Mouse (Mus musculus): ENCODE data around the gene Gdi1.

Gene Gdi1

DNA sequence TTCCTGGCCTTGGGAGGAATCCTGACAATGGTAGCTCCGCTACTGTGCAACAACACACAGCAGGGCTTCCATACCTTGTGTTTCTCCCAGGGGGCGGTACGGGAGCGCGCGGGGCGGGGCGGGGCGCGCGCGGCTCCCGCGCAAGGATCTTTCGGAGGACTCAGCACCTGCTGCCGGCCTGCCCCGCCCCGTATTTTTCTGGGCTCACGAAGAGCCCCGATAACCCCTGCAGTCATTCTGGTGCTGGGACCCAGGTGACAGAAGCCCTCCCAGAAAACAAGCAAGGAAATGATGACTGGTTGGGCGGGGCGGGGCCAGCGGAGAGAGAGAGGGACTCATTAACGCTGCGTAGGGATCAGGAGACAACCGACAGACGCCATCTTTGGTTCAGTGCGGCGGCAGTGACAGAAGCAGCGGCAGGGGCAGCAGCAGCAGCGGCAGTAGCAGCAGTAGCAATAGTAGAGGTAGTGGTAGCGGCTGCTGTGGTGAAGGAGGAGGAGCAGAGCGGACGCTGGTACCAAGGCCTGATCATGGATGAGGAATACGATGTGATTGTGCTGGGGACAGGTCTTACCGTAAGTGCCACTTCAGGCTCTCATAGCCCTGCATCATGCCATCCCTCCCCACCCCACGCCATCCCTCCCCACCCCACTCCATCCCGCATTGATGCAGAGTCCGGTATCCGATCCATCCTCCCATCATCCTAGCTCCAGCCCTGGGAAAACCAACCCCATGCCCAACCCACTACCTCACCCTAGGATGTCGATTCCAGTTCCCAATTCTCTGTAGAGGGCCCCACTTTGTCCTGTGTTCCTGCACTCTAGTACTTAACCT is at the start of gene Gdi1:
Gene Gdi1, plus strand, starts transcription at position 132 of the 834 bp plus-strand sequence.
- peak; percentile 71 for DNase-seq (ENCODE audit: low spot score)

DNA sequence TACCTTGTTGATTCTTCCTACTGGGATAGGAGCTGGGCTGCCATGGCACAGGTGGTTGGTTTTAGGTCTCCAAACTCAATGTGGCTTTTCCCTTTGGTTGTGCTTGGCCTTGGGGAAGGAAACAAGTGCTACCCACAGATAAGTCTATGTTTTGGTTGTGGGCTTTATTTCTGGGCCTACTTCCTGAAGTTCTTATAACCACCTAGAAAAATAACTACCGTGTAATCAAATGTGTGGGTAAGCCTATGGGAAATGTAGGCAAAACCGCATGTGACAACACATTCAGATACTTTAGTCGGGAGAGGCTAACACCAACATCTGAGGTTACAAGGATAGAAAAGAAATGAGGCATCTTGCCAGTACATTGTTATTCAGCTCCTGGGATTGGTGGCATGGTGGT is 47.1 kb upstream of the Gdi1 start:
- DNase-seq (ENCODE audit: low spot score) = no peak

DNA sequence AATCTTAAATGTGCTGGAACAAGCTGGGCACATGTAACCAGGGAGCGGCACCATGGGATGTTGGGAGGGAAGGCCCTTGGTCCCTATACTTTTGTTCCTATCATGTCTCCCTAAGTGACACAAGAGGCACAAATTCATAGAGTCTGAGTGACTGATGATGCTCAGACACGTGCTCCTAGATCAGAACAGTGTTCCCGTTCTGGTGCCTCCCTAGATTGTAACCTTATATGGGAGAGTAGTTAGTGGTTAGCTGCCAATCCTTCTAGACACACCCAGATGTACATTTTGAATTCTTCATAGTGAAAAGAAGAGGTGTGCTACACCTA is 35.1 kb upstream of the Gdi1 start:
- no peak for DNase-seq (ENCODE audit: low spot score)

DNA sequence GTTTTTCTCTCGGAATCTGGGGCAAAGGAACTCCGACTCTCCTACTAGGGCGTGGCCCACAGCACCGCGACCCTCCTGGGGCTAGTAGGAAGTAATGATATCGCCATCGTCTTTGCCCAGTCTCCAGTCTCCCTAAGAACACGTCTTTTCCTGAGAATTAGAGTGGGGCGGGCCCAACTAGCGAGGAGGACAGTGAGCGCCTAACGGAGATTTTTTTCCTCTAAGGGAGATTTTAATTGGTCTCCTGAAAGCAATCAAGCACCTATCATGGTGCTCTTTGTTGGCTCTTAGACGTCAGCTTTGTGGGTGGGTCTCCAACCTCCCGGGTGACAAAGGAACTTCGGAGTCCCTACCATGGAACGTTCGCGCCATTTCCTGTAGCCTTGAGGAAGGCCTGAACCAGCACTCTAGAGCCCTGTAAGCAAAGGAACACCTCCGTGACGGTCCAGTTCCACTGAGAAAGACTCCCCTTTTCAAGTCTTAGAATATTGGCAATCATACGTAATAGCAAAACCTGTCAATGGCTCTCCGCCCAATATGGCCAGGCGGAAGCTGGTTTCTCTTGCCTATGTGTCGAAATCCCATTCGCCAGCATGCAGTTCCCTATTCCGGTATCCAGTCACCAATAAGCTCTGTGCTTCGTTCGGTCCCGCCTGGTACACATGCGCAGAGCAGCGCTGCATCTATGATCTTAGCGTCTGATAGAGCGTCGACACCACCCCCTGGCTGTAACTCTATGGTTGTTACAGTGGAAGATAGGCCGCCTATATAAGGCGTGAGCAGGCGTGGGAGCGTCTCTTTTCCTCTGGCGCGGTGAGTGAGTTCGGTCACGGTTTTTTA is 34.5 kb upstream of the Gdi1 start, which contains the start of gene Rpl10:
Gene Rpl10, plus strand, starts transcription at position 751 of the 840 bp plus-strand sequence.
- DNase-seq (ENCODE audit: low spot score) = peak; percentile 90

DNA sequence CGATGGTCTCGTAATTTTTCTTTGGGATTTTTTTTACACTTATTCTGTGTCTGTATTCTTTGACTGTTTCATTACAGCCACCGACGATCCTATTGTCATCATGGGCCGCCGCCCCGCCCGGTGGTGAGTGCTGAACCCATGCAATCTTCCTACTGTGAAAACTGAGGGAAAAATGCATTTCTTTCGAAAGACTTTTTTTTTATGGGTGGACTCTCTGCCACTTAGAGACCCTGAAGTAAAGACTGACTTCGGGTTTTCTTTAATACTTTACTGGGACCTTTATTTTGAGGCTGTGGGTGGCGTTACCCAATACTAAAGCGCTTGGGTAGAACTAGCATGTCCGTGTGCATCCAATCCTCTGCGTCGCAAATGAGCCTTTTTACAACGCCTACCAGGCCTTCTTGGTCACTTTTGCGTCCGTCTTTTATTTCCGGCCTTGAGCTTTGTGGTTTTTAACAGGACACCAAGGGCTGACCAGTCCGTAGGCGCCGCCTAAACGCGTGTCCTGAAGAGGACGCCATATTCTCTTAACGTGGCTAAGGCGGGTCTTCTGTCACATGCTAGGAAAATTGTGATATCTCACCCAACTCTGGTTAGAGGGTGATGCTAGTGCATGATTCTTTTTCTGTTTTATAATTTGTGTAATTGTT is 33.8 kb upstream of the Gdi1 start:
- DNase-seq (ENCODE audit: low spot score) = no peak

DNA sequence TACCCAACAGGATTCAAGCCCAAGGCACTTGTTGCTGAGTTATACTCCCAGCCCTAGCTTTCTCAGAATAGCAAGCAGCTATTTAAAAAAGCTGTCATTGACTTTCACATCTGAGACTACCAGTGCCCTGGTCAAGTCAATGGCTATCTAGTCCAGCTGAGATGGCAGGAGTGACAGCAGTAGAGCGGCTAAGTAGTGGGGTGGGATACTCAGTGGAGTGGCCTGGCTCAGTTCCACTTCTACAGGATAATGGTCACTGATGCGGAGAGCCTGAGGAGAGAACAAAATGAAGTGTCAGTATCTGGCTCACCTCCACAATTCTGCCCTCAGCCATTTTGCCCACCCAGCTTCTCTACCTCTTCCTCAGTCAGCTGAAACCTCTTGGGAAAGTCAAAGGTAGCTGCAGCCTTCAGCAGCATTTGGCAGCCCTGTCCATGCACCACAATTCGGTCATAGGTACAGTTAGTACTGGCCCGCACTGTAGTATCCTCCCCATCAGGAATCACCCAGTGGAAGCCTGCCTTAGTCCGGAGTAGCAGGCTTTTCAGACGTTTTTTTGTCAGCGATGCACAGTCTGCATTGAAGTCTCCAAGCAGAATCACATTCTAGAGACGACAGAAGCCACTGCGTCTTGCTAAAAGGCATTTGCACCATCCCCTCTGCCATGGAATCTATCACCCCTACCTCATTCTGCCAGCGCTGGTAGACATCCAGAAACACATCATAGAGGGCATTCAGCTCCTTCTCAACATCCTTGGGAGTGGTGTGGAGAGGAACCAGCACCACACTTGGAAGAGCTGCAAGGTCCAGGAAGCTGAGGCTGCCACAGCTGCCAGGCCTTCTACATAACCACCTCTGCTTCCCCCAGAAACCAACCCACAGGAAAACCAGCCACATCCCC is 31.1 kb upstream of the Gdi1 start:
- no peak for DNase-seq (ENCODE audit: low spot score)

DNA sequence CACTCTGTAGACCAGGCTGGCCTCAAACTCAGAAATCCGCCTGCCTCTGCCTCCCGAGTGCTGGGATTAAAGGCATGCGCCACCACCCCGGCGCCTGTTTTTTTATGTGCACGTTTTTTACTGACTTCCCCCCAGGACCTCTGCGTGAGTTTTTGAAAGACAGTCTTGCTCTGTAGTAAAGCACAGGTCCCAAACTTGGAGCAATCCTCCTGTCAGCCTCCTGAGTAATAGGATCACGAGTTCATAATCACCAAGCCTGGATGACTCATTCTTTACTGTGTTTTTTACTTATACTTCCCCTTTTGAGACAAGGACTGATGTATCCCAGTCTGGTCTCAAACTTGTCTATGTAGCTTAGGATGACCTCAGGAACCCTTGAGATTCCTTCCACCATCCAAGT is 26.9 kb upstream of the Gdi1 start:
- no peak for DNase-seq (ENCODE audit: low spot score)

DNA sequence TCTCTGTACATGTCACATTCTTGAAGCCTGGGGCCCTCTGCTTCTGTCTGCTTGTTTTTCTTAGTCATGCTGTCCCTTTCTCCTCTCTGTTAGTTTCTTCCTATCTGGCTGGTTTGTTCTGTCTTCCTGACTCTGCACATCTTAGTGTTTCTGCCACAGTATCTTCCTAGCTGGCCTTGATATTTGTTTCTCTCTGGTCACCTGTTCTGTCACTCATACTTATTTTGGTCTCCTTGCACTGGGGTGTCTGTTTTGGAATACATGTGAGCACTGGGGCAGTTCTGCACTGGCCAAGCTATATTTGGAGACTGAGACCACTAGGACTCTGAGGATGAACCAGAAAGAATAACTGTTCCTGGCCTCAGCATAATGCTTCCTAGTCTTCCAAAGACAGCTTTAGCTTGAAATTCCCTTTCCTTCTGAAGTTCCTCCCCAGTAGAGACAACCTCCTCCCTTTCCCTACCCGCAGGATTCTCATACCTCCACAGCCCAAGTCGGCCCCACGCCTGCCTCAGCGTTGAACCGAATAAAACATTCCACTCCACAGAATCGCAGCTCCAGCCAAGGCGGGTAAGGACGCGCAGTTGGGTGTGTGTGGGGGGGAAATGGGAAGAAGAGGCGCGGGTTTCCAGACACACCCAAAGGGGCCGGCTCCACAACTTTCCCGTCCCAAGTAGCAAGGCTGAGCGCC is 23.6 kb upstream of the Gdi1 start:
- DNase-seq (ENCODE audit: low spot score) = no peak

DNA sequence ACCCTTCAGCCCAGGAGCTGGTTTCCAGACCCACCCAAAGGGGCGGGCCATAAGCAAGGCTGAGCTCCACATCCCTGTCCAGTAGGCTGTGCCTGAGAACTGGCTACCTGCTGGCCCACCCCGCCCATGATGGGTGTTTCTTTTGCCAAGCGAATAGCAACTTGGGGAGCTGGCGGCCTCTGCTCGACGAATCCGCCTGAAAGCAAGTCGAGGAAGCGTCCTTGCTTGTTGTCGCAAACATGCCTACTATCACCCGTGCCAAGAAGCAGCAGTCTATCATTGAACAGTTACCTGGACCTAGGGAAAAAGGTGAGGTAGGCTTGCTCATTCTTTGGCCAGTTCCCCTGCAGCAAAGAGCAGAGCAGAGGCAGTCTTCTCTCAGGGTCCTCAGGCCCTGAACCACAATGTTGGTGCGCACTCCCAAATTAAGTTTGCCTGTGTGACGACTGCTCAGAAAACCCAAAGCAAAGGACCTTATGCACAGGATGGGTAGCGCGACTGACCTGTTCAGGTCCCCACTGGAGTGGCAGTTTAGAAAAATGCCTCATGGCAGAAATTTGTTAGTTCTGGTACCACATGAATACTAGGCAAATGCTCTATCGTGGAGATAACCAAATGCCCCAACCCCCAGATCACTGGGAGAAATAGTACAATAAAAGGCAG is 22.9 kb upstream of the Gdi1 start, which contains the start of the genes Taz and Dnase1l1:
Gene Taz, plus strand, starts transcription at position 181 of the 663 bp plus-strand sequence.
Gene Dnase1l1, minus strand, starts transcription at position 606 of the 663 bp plus-strand sequence.
- DNase-seq (ENCODE audit: low spot score) = peak; percentile 80

DNA sequence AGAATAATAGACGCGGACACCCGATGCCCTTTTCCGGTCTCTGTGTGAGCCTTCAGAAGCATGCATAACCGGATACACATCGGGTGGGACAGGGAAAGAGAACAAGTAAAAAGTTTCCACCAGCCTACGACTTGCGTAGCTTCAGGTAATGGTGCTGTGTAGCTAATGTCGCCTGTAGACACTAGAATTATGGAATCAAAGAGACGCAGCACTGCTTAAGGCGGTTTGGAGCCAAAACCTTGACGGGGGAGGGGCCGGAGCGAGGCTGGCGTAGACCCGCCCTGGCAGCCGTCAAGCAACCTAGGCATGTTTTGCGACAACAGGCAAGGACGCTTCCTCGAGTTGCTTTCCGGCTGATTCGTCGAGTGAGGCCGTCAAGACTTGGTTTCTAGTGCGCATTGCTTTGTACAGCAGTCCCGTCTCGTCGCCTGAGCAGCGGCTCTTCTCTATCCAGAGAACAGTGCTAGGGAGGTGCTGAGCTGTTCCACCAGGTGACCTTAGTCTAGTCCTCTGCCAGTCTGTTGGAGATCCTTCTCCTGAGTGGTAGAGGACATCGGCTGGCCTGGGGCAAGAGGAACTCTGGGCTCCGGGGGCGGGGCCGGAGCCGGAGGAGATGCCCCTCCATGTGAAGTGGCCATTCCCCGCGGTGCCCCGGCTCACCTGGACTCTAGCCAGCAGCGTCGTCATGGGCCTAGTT is 22.3 kb upstream of the Gdi1 start:
- DNase-seq (ENCODE audit: low spot score) = peak; percentile 77

DNA sequence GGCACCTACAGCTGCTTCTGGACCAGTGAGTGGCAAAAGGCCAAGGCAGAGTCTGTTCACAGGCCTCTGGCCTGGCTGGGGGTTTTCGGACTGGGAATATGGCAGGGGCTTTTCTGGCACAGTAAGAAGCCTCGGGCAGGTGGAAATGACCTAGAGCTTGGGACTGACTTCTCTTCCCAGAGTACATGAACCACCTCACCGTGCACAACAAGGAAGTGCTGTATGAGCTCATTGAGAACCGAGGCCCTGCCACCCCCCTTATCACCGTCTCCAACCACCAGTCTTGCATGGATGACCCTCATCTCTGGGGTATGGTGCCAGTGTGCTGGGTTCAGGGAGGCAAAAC is 21.7 kb upstream of the Gdi1 start:
- DNase-seq (ENCODE audit: low spot score) = no peak

DNA sequence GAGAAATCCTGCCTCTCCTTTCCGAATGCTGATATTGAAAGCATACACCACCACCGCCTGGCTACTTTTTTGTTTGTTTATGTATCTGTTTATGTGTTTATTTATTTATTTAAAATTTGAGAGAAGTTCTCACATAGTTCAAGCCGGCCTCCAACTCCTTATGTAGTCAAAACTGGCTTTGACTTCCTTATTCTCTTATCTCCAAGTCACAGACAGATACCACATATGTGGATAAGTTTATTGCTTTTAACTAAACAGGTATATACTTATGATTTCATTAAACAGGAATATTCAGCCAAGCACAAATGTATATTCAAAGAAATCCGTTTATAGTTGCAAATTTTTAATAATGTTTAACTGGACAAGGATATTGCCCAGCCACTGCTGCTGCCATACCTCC is 11.4 kb upstream of the Gdi1 start:
- DNase-seq (ENCODE audit: low spot score) = no peak

DNA sequence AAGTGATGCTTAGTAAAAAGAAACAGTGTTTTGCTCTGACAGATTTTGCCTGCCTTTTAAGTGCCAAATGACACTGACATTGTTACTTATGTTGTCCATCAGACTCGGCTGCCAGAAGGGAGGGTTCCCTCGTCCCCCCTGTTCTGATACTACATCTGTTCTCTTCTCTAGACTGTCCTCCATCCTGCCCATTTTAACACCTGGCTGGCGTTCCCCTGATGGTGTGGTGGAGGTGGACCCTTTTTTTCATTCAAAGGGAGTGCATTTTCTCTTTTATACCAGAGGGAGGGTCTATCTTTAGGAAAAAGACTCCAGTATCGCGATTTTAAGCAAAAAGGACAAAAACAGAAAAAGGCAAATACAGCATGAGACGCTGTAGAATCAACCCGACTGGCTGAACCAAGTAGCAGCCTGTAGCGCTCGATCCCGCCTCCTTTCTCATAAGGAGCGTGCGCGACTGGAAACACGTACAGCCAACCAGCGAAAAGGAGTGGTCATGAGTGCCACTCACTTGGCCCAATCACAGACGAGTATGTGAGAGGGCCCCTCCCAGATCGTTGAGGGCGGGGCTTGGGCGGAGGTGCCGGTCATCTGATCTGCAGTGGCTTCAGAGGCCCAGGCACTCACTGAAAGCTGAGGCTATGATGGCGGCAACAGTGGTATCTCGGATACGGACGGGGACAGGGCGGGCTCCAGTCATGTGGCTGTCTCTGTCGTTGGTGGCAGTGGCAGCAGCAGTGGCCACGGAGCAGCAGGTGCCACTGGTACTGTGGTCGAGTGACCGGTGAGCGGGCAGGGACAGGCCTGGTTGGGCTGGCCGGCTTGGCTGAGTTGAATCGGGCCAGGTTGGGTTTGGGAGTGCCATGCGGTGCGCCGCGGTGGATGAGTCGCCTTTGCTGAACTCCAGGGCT is 8.0 kb upstream of the Gdi1 start, which contains the start of gene Atp6ap1:
Gene Atp6ap1, plus strand, starts transcription at position 560 of the 911 bp plus-strand sequence.
- DNase-seq (ENCODE audit: low spot score) = peak; percentile 90

DNA sequence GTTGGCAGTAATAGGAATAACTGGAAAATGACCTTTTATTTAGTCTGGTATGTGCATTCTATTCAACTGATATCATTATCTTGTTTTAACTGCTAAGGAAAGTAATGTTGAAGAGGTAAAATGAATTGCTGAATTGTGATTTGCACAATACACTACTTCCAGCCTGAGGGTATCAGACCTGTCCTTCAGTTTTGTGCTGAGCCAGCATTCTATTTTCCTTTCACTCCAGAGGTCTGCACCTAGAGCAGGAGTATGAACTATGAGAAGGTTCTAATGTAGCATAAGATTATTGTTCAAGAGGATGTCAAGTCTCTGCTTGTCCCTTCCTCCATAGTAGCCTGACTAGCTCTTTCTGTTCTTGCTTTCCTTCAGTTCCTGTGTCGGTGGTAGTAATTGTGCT is 6.5 kb upstream of the Gdi1 start:
- no peak for DNase-seq (ENCODE audit: low spot score)

DNA sequence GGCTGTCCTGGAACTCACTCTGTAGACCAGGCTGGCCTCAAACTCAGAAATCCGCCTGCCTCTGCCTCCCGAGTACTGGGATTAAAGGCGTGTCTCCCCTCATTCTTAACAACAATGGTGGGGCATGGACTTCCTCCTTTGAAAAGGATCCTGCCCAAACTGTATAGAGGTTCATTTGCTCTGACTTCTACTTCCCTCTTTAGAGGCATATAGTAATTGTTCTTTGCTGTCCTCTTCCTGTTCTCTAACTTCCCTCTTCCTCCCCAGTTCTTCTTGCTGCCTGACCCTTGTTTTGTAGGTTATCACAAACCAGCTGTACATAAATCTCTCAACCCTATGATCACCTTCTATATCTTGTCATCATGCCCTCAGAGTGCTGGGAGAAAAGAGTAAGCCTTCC is 5.1 kb upstream of the Gdi1 start:
- no peak for DNase-seq (ENCODE audit: low spot score)

DNA sequence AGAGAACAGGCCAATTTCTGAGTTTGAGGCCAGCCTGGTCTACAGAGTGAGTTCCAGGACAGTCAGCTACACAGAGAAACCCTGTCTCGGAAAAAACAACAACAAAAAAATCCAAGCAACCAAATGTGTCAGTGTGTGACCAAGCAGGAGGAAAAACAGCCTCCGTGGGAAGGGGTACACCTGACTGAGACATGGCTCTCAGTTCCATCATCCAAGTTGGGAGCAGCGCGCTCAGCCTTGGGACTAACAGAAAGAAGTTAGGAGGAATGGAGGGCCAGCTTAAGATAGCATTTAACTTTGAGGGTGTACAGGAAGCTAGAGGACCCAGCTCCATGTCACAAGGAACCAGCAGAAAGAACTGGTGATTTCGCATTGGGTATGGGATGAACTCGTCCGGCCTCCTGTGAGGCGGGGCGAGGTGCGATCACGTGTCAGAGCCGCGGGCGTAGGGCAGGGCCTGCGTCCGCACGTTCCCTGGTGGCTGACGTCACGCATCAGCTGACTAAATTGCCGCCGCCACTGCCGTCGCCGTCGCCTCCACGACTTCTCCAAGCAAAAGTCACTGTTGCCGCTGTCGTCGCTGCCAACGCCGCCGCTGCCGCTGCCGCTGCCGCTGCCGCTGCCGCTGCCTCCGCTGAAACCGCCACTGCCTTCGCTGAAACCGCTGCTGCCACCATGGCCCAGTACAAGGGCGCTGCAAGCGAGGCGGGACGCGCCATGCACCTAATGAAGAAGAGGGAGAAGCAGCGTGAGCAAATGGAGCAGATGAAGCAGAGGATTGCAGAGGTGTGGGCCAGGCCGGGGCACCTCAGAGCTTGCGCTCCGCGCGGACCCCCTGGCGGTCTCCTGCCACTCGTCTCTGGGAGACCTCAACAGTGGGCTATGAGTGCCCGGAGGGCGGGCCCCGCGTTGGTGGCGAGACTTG is 8.0 kb downstream of the Gdi1 start, which contains the start of gene Fam50a:
Gene Fam50a, plus strand, starts transcription at position 494 of the 925 bp plus-strand sequence.
- peak; percentile 78 for DNase-seq (ENCODE audit: low spot score)

DNA sequence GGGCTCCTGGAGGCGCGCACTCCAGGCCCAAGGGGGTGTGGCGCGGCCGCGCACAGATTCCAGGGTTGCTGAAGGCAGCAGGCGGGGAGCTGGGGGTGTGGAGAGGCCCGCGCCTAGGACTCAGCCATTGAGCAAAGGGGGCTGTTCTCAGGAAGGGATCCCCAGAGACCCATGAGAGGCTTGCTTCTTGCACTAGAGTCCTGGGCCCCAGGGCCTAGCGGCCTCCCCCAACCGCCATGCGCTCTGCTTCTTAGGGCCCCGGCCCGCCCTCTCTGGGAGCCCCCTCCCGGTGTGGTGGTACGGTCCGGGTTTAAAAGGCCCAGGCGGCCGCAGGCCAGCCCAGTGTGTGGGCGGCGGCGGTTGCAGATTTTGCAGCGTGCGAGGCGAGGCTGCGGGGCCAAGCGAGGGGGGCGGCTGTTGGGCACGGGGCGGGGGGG is 23.9 kb downstream of the Gdi1 start, which contains the start of gene Plxna3:
Gene Plxna3, plus strand, starts transcription at position 342 of the 437 bp plus-strand sequence.
- DNase-seq (ENCODE audit: low spot score) = peak; percentile 55

Data from c-Kit-positive CD71-positive TER-119-positive erythroid progenitor cells, embryonic 14.5 days (primary cell).